Mouse (Mus musculus): ENCODE measurements at regions not wholly inside any gene's neighbourhood (a gene's known extent, or its start where the extent isn't known, plus 50 kb on each side); places are given as distances from the start of the nearest gene placed in this dataset.

DNA sequence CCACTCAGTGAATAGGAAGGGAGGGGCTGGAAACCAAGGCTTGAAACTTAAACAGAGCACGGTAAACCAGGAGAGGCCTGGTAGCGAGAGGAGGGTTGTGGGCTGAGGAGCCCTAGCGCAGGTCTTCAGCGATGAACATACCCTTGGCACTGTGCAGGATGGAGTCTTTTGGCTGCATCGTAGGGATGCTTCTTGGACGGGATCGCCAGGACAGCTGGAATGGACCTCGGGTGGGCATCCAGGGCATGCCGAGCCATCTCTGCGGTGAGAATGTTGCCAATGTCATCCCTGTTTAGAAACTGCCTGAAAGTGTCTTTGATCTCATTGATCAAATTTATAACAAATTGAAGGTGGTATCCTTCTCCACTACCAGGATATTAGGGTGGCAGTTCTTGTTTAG lies 192.2 kb upstream of the Usp25 start:
- no peaks in the 10 kb centered on the region for H3K9me3 ChIP-seq (replicated peaks)
- H3K27ac ChIP-seq (replicated peaks) = no peak overlapping the region
- WGBS = 94% methylated on average over 10 of the region's 10 CpGs
- no peak for ATAC-seq (ENCODE audit: low FRiP score)
- no peaks in the 10 kb centered on the region for H3K36me3 ChIP-seq
- no peaks in the 10 kb centered on the region for H3K4me1 ChIP-seq
- H3K9ac ChIP-seq (replicated peaks) = no peak overlapping the region
- no peak overlapping the region for H3K4me3 ChIP-seq (replicated peaks)
- no peaks in the 10 kb centered on the region for H3K27me3 ChIP-seq (replicated peaks)
- H3K4me2 ChIP-seq = no peak overlapping the region

DNA sequence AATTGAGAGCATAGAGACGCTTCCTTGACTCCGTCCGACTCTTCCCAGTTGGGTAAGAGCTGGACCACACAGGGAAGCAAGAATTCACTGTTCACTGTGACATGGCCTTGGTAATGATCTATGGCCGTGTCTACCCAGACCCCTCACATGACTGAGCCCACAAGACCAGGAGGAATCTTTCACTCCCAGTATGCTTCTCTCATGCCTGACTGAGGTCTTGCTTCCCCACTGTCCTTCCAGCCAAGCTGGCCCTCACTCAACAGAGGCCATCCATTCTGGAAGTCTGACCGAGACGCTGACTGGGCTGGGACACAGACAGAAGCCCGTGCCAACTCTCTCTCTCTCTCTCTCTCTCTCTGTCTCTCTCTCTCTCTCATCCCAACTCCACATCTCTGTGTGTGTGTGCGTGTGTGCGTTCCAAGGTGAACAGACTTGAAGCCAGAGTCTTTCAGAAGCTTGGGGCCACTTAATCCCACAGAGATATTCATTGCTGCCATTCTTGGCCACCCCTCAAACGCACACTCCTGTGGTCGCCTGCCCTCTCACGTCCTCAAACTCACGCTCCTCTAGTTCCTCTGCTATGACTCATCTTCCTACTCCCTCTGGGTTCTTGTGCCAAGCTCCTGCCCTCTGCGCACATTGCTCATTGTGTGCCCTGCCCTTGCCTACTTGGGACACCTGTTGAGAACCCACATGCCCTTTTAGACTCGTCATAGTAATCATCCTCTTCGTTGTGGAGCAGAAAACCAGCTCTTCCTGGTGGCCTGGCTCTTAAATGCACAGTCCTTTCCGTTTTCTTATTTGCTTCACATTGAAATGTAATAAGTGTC lies 197.2 kb upstream of the Usp25 start:
- no peaks in the 10 kb centered on the region for H3K27me3 ChIP-seq (replicated peaks)
- no peaks in the 10 kb centered on the region for H3K9me3 ChIP-seq (replicated peaks)
- ATAC-seq (ENCODE audit: low FRiP score) = no peak
- no peak overlapping the region for H3K4me3 ChIP-seq (replicated peaks)
- H3K27ac ChIP-seq (replicated peaks) = no peak overlapping the region
- no peak overlapping the region for H3K4me2 ChIP-seq
- H3K36me3 ChIP-seq = no peaks in the 10 kb centered on the region
- H3K4me1 ChIP-seq = no peaks in the 10 kb centered on the region
- no peak overlapping the region for H3K9ac ChIP-seq (replicated peaks)
- WGBS = 93% methylated on average over 17 of the region's 17 CpGs

DNA sequence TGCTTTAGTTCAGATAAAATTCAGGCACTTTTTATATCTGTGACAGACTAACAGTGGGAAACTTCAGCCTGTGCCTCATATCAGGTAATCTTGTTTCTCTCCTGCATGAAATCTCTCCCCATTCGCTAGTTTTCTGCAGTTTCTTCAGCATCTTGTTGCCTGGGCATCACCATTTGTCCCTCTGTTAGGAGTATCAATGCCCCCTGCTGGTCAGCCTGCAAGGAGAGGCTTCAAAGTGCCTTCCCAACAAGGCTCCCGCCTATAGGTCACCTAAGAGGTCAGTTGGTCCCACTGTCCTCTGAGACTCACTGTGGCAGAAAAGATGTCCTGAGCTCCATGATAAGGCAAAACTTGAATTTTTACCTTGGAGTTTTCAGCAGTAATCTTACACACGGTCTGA lies 209.8 kb upstream of the Usp25 start:
- no peak for ATAC-seq (ENCODE audit: low FRiP score)
- 37% methylated on average over 3 of the region's 3 CpGs for WGBS

DNA sequence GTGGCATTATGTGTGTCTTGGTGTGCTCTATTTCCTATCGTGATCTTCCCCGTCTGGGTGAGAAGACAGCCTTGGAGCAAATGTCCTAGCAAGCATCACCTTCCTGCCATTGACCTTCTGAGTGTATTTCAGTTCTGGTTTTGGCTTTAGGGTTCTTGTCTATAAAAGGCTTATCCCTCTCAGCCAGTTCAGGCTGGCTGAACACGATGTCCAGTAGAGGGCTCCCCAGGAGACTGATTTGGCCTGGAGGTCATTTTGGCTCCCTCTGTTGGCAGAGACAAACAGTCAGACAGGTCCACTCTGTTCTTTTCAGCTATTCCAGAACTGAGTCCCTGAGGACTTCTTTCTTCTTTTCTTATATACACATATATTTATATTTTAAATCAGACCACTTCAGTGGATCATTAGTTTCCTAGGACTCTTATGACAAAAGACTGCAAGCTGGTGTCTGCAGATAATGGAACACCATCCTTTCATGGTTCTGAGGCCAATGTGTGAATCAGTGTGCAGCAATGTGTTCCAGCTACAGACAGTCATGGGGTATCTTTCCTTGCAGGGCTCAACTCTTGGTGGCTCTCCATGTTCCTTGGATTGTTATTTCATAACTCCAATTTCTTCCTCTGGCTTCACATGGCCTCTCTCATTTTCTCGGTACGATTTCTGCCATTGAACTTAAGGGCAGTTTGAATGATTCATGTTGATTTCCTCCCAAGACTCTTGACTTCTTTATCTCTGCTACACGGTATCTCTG lies 226.9 kb upstream of the Usp25 start:
- Histone ChIP-seq H3K9me3 (replicated peaks) (no peaks in the 10 kb centered on the region), H3K27ac (replicated peaks) (no peak overlapping the region), H3K36me3 (no peaks in the 10 kb centered on the region), H3K9ac (replicated peaks) (no peak overlapping the region), H3K4me3 (replicated peaks) (no peak overlapping the region), H3K4me1 (no peaks in the 10 kb centered on the region), H3K27me3 (replicated peaks) (no peaks in the 10 kb centered on the region), H3K4me2 (no peak overlapping the region)
- no peak for ATAC-seq (ENCODE audit: low FRiP score)
- 79% methylated on average over 6 of the region's 6 CpGs for WGBS

More for the DNA sequence above, 209.8 kb upstream of the Usp25 start:
- H3K4me2 ChIP-seq = no peak overlapping the region
- H3K27me3 ChIP-seq (replicated peaks) = no peaks in the 10 kb centered on the region
- H3K4me1 ChIP-seq = no peaks in the 10 kb centered on the region
- no peak overlapping the region for H3K4me3 ChIP-seq (replicated peaks)
- H3K9ac ChIP-seq (replicated peaks) = no peak overlapping the region
- no peaks in the 10 kb centered on the region for H3K9me3 ChIP-seq (replicated peaks)
- no peak overlapping the region for H3K27ac ChIP-seq (replicated peaks)
- no peaks in the 10 kb centered on the region for H3K36me3 ChIP-seq

DNA sequence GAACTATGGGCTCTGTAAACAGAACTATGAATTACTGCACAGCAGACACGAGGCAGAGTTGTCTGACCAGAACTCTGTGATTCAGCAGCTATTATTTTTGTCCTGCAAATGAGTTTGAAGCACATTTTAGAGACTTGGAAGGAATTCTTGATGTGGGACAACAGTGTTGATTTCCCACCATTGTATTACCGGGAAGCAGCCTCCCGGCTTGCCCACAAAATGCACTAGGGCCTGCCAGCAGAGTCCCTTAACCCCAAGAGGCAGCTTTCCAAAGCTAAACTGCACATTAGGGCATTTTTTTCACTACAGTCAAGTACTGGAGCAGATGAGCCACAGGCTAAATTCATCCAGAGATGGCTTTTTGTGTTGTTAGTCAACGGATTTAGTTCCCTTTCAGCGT lies 230.8 kb upstream of the Usp25 start:
- Histone ChIP-seq H3K9ac (replicated peaks) (no peak overlapping the region), H3K9me3 (replicated peaks) (no peaks in the 10 kb centered on the region), H3K4me1 (no peaks in the 10 kb centered on the region), H3K27me3 (replicated peaks) (no peaks in the 10 kb centered on the region), H3K4me2 (no peak overlapping the region), H3K27ac (replicated peaks) (no peak overlapping the region), H3K36me3 (no peaks in the 10 kb centered on the region), H3K4me3 (replicated peaks) (no peak overlapping the region)
- ATAC-seq (ENCODE audit: low FRiP score) = no peak
- WGBS = 46% methylated on average over 5 of the region's 5 CpGs

DNA sequence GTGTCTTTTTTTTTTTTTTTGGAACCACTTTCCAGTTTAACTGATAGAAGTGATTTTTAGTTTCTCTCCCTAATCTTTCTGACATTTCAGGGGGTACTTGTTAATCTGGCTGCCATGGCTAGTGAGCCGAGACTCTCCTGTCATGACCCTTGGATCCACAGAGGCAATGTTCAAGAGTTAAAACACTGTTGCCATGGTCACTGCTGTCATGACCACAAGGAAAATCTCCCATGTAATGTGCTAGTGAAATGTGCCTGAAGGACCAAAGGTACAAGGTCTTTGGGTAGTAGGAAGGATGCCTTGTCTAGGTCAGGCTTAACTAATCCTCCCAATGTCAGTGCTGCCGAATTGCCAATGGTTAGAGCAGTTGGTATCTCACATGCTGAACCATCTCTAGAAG lies 237.7 kb upstream of the Usp25 start:
- H3K27me3 ChIP-seq (replicated peaks) = no peaks in the 10 kb centered on the region
- H3K27ac ChIP-seq (replicated peaks) = no peak overlapping the region
- no peaks in the 10 kb centered on the region for H3K9me3 ChIP-seq (replicated peaks)
- H3K4me2 ChIP-seq = no peak overlapping the region
- WGBS = 43% methylated on average over 2 of the region's 2 CpGs
- H3K9ac ChIP-seq (replicated peaks) = no peak overlapping the region
- no peaks in the 10 kb centered on the region for H3K36me3 ChIP-seq
- no peak overlapping the region for H3K4me3 ChIP-seq (replicated peaks)
- no peaks in the 10 kb centered on the region for H3K4me1 ChIP-seq
- no peak for ATAC-seq (ENCODE audit: low FRiP score)

DNA sequence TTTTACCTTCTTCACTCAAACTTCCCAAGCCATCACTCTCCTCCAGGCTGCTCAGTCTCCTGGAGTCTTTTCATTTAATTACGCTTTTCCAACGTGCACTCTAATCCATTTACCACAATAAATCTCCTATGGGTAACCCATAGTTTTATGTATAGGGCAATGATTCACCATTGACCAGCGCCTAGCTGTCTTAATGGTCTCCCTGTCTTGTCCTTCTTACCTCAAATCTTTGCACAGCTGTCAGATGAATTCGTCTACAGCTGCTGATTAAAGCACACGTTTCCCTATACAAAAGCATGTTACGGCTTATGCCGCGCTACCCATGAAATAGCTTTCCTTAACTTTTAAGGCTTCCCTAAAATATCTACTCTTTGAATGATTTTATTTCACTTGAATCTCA lies 239.5 kb upstream of the Usp25 start:
- Histone ChIP-seq H3K9me3 (replicated peaks) (no peaks in the 10 kb centered on the region), H3K4me3 (replicated peaks) (no peak overlapping the region), H3K27me3 (replicated peaks) (no peaks in the 10 kb centered on the region), H3K4me2 (no peak overlapping the region), H3K9ac (replicated peaks) (no peak overlapping the region), H3K36me3 (no peaks in the 10 kb centered on the region), H3K27ac (replicated peaks) (no peak overlapping the region), H3K4me1 (no peaks in the 10 kb centered on the region)
- 63% methylated on average over 8 of the region's 8 CpGs for WGBS
- ATAC-seq (ENCODE audit: low FRiP score) = no peak

DNA sequence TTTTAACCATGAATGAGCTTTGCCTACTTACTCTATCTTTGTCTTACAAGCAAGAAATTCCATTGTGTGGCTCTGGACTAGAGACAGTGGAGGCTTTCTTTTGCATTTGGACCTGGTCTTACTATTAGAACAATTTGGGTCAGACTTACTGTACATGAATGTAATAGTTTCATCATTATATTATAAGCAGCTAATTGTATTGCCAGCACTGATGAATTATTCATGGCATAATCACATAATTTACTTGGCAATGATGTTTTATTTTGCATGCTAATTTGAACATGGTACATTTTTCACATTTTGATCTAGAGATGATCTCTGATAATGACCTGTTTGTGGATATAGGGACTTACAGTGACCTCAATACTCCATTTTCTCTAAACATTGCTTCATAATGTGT lies 240.0 kb upstream of the Usp25 start:
- Histone ChIP-seq H3K36me3 (no peaks in the 10 kb centered on the region), H3K9ac (replicated peaks) (no peak overlapping the region), H3K27ac (replicated peaks) (no peak overlapping the region), H3K4me2 (no peak overlapping the region), H3K27me3 (replicated peaks) (no peaks in the 10 kb centered on the region), H3K9me3 (replicated peaks) (no peaks in the 10 kb centered on the region), H3K4me1 (no peaks in the 10 kb centered on the region), H3K4me3 (replicated peaks) (no peak overlapping the region)
- ATAC-seq (ENCODE audit: low FRiP score) = no peak

DNA sequence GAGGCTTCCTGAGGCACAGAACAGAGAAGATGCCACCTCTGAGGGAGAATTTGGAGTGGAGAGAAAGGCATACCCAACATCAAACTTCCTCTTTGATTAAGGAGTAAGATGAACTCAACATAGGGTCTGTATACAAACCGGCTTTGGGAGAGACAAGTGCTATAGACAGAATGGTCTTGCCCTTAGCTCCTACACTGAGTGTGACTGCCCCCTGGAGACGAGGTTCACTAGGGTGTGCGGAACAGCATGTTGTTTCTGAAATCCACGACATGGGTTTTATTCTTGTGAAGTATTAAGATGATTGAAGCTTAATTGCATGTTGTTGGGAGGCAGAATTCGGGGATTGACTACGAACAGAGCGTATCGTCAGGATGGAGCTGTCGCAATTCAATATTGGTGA lies 244.9 kb upstream of the Usp25 start:
- Histone ChIP-seq H3K36me3 (no peaks in the 10 kb centered on the region), H3K4me1 (no peaks in the 10 kb centered on the region), H3K4me3 (replicated peaks) (no peak overlapping the region), H3K4me2 (no peak overlapping the region), H3K27me3 (replicated peaks) (no peaks in the 10 kb centered on the region), H3K9ac (replicated peaks) (no peak overlapping the region), H3K9me3 (replicated peaks) (no peaks in the 10 kb centered on the region), H3K27ac (replicated peaks) (no peak overlapping the region)
- 83% methylated on average over 9 of the region's 9 CpGs for WGBS
- no peak for ATAC-seq (ENCODE audit: low FRiP score)

DNA sequence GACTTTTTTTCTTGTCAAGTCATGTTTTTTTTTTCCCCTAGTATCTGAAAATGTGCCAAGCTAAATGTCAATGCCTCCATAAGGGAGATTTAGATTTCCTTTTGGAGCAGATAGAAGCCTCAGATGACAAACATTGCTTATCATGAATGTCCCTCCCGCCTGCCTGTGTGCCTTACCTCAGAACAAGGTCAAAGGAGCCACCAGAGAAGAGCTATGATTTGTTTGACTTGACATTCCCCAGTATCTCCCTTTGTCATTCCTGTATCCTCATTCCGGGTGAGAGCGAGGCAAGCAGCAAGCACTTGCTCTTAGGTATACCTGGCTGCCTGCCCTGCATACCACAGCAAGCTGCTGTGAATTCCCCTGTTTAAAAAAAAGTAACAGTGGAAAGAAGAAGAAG lies 246.9 kb upstream of the Usp25 start:
- Histone ChIP-seq H3K9me3 (replicated peaks) (no peaks in the 10 kb centered on the region), H3K36me3 (no peaks in the 10 kb centered on the region), H3K27me3 (replicated peaks) (no peaks in the 10 kb centered on the region), H3K9ac (replicated peaks) (no peak overlapping the region), H3K4me1 (no peaks in the 10 kb centered on the region), H3K4me2 (no peak overlapping the region), H3K27ac (replicated peaks) (no peak overlapping the region), H3K4me3 (replicated peaks) (no peak overlapping the region)
- WGBS = 72% methylated on average over 3 of the region's 3 CpGs
- ATAC-seq (ENCODE audit: low FRiP score) = no peak

DNA sequence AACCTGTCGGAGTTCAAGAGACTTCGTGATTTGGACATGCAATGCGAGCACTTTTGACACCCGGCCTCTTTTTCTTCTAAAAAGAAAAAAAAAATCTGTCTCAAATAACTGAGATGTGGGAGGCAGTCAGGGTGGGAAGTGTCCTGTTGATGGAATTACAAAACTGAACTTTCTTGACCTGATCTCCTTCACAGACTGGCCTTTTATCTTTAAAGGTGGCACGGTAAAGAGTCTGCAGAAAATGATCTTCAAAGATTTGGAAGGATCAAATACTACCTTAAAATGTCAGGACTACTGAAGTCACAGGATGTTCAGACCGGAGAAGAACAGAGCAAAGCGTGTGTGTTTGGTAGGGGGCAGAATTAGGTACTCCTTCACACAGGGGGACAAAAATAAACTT lies 248.0 kb upstream of the Usp25 start:
- H3K9me3 ChIP-seq (replicated peaks) = no peaks in the 10 kb centered on the region
- no peaks in the 10 kb centered on the region for H3K27me3 ChIP-seq (replicated peaks)
- H3K9ac ChIP-seq (replicated peaks) = no peak overlapping the region
- ATAC-seq (ENCODE audit: low FRiP score) = no peak
- H3K4me2 ChIP-seq = no peak overlapping the region
- 40% methylated on average over 7 of the region's 7 CpGs for WGBS
- no peaks in the 10 kb centered on the region for H3K4me1 ChIP-seq
- no peak overlapping the region for H3K27ac ChIP-seq (replicated peaks)
- no peak overlapping the region for H3K4me3 ChIP-seq (replicated peaks)
- H3K36me3 ChIP-seq = no peaks in the 10 kb centered on the region

DNA sequence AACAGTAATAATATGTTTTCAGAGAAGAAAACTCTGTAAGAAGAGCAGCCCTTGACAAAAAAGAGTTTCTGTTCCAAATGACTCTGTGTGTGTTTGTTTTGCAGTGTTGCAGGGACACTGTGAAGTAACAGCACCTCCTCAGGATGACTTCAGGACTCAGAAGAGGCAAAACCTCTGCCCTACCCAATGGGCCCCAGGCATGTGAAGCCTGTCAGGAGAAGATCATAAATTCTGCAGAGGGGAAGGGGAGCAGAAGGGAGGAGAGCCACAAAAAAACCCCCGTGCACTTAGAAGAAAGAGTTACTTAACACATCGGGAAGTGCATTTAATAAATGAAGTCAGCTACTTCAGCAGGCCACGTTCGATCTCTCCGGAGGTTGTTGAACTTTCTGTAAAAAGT lies 248.5 kb upstream of the Usp25 start:
- H3K27ac ChIP-seq (replicated peaks) = no peak overlapping the region
- no peaks in the 10 kb centered on the region for H3K27me3 ChIP-seq (replicated peaks)
- no peak overlapping the region for H3K4me3 ChIP-seq (replicated peaks)
- H3K9me3 ChIP-seq (replicated peaks) = no peaks in the 10 kb centered on the region
- ATAC-seq (ENCODE audit: low FRiP score) = no peak
- no peak overlapping the region for H3K9ac ChIP-seq (replicated peaks)
- no peaks in the 10 kb centered on the region for H3K4me1 ChIP-seq
- no peak overlapping the region for H3K4me2 ChIP-seq
- H3K36me3 ChIP-seq = no peaks in the 10 kb centered on the region
- 36% methylated on average over 5 of the region's 5 CpGs for WGBS

Measured in neural tube, embryonic 15.5 days (tissue).